Mouse (Mus musculus): ENCODE results near the gene Farsb. TPM values are rescaled to one million over a fixed set of nuclear protein-coding genes. Genes with fewer than 3 reads are reported as not detected.

The Farsb gene
- polyA plus RNA-seq, 1 experiment from 2014 or later: 154 TPM

GRCm38 (mm10) chr1:78371569-78372236, 117.0 kb downstream of the Farsb start:
- ATAC-seq (replicated peaks): peak; percentile 76

GRCm38 (mm10) chr1:78370121-78370520, 118.6 kb downstream of the Farsb start:
- no peak overlapping the region for H3K9ac ChIP-seq (replicated peaks)
- H3K4me1 ChIP-seq: peaks cover 16% of the 10 kb centered on the region
- H3K4me2 ChIP-seq (replicated peaks): no peak overlapping the region
- H3K36me3 ChIP-seq: no peaks in the 10 kb centered on the region
- 80% methylated on average over 6 of the region's 6 CpGs for WGBS
- ATAC-seq (replicated peaks): no peak
- H3K9me3 ChIP-seq: peaks cover 4% of the 10 kb centered on the region; the same call in 1 of the 2 replicates
- H3K4me3 ChIP-seq: no peak overlapping the region
- no peaks in the 10 kb centered on the region for H3K27me3 ChIP-seq
- no peak overlapping the region for H3K27ac ChIP-seq (replicated peaks)

More at GRCm38 (mm10) chr1:78371569-78372236, 117.0 kb downstream of the Farsb start:
- peaks cover 4% of the 10 kb centered on the region; the same call in 1 of the 2 replicates for H3K9me3 ChIP-seq
- WGBS: 68% methylated on average over 2 of the region's 2 CpGs
- H3K36me3 ChIP-seq: no peaks in the 10 kb centered on the region
- no peak overlapping the region for H3K4me3 ChIP-seq
- H3K4me2 ChIP-seq (replicated peaks): no peak overlapping the region
- no peak overlapping the region for H3K9ac ChIP-seq (replicated peaks)
- no peaks in the 10 kb centered on the region for H3K27me3 ChIP-seq
- H3K27ac ChIP-seq (replicated peaks): no peak overlapping the region
- H3K4me1 ChIP-seq: peaks cover 16% of the 10 kb centered on the region

Other genes with a start within 250 kb of the Farsb start
- gene Sgpp2, start 178.6 kb downstream of the Farsb start, polyA plus RNA-seq (2015; fragmentation: Nextera tagmentation; extraction: Ambion mirVana): 0.45 and 0.70 TPM in 2 replicates
- gene Mogat1, start 22.1 kb upstream of the Farsb start, polyA plus RNA-seq (2015; fragmentation: Nextera tagmentation; extraction: Ambion mirVana): not detected in 2 replicates
- gene BC035947, start 23.3 kb upstream of the Farsb start, polyA plus RNA-seq (2015; fragmentation: Nextera tagmentation; extraction: Ambion mirVana): 0.27 and 0.29 TPM in 2 replicates
- gene Acsl3, start 168.9 kb upstream of the Farsb start, polyA plus RNA-seq (2015; fragmentation: Nextera tagmentation; extraction: Ambion mirVana): 74.3 and 77.0 TPM in 2 replicates
- 1.8 and 2.5 TPM in 2 replicates for gene Utp14b, start 169.1 kb upstream of the Farsb start, polyA plus RNA-seq (2015; fragmentation: Nextera tagmentation; extraction: Ambion mirVana)

Data from forebrain, embryonic 15.5 days (tissue).